Mouse (Mus musculus) central nervous system, embryonic 11.5 days (tissue): Measurements from ENCODE around the gene Ephb2. TPM values are rescaled to one million over a fixed set of nuclear protein-coding genes. Genes with fewer than 3 reads are reported as not detected.

ENCODE experiments used
- polyA plus RNA-seq: library from polyadenylated mRNA; depleted of rRNA; stranded (reverse); fragments of >200 nt; gene quantifications from 2 replicates; pipeline ENCODE4 v1.2.3, GENCODE M21; 2012; rRNA removed

Ephb2 gene
- polyA plus RNA-seq: 54.6 and 60.4 TPM in 2 replicates

GRCm38 (mm10) chr4:136835621-136836386, at the start of gene Ephb2:
TSS of gene Ephb2 (minus strand) at chr4:136835988.

GRCm38 (mm10) chr4:136622388-136622787, 213.4 kb downstream of the Ephb2 start, which contains the start of gene Lactbl1:
TSS of gene Lactbl1 (plus strand) at chr4:136622621.

GRCm38 (mm10) chr4:136610387-136610856, 225.4 kb downstream of the Ephb2 start, which contains the start of gene Tex46:
TSS of gene Tex46 (plus strand) at chr4:136610437.

DNA sequence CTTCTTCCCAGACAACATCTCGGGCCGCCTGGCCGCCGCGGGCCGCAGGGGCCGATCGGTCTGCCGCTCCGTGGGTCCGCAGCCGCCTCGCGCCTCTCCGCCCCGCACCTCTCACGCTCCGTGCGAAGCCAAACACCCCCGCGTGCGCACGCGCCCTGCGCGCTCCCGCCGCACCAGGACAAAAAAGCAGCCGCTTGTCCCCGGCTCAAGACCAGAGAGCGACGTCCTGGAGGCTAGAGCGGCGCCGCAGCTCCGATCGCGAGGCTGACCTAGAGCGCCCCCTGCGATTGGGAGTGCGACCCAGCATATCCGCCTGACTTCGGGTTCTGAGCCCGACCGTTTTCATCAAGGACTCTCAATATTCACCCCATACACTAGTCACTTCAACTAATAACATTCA, 233.2 kb downstream of the Ephb2 start, which contains the start of gene Kdm1a:
Gene Kdm1a (minus strand): TSS at position 156 of the 400 bp plus-strand sequence.

Other genes starting within 250 kb of the Ephb2 start
- 102 and 141 TPM in 2 replicates for gene Kdm1a, start 233.3 kb downstream of the Ephb2 start, polyA plus RNA-seq
- gene Tex46, start 225.6 kb downstream of the Ephb2 start, polyA plus RNA-seq: not detected in 2 replicates
- gene Lactbl1, start 213.4 kb downstream of the Ephb2 start, polyA plus RNA-seq: 0.01 and 0.02 TPM in 2 replicates
- 19.4 and 21.9 TPM in 2 replicates for gene C1qb, start 50.2 kb upstream of the Ephb2 start, polyA plus RNA-seq
- 10.1 and 12.2 TPM in 2 replicates for gene C1qc, start 57.1 kb upstream of the Ephb2 start, polyA plus RNA-seq
- gene C1qa, start 62.8 kb upstream of the Ephb2 start, polyA plus RNA-seq: 8.2 and 9.2 TPM in 2 replicates
- gene Epha8, start 120.8 kb upstream of the Ephb2 start, polyA plus RNA-seq: 6.8 and 8.4 TPM in 2 replicates
- 7.3 and 8.6 TPM in 2 replicates for gene Zbtb40, start 212.8 kb upstream of the Ephb2 start, polyA plus RNA-seq